26 mouse cellular contexts compared by ENCODE assay signal in genomic region chr5:124182642-124183041, GRCm38 (mm10).
DNase-seq lines count a peak whose midpoint lies in the region; ATAC-seq and TF ChIP-seq lines count a peak whose summit lies in the region.
"Had no signal": no experiment of that assay in that cellular context is flagged by ENCODE, and none has a peak within 500 bp of the region (broad histone marks: within the 10 kb centered on the region; RNA-seq: fewer than 3 reads in every experiment).

No protein-coding gene starts in this region.

- no peak overlapping the region for H3ac ChIP-seq in myocyte (ENCODE audit: control insufficient read depth, insufficient read length)

- 0 out of 2 replicates have a peak overlapping the region, but pooled peaks have one; percentile 1 for H3K4me2 ChIP-seq in forebrain, embryonic 15.5 days (replicated peaks)
- H3K4me2 ChIP-seq in forebrain, embryonic 12.5 days: no peak overlapping the region
- H3K4me2 ChIP-seq in myocyte (ENCODE audit: low read depth): no peak overlapping the region
- H3K4me2 ChIP-seq: heart, embryonic 15.5 days; lung, embryonic 14.5 days; neural tube, embryonic 12.5 days had no signal

- no peak overlapping the region for H3K27ac ChIP-seq in forebrain, embryonic 15.5 days (replicated peaks)
- no peak overlapping the region for H3K27ac ChIP-seq in forebrain, embryonic 12.5 days
- peak overlapping the region; percentile 97 for H3K27ac ChIP-seq in layer of hippocampus, adult 2 months
- H3K27ac ChIP-seq in thymus, adult 2 months (ENCODE audit: control insufficient read depth, insufficient read depth, low read length): peak overlapping the region; percentile 32
- H3K27ac ChIP-seq: heart, embryonic 15.5 days; neural tube, embryonic 12.5 days had no signal

- WGBS in forebrain, embryonic 15.5 days: 79% methylated on average over 7 of the region's 7 CpGs
- 79% methylated on average over 7 of the region's 7 CpGs for WGBS in forebrain, embryonic 12.5 days
- WGBS in thymus, adult 2 months: 91% methylated on average over 7 of the region's 7 CpGs

- ATAC-seq in forebrain, embryonic 15.5 days (replicated peaks): no peak
- ATAC-seq in forebrain, embryonic 12.5 days (ENCODE audit: low FRiP score): no peak
- ATAC-seq: hindbrain, embryonic 16.5 days; intestine, embryonic 16.5 days; Patski had no signal

- DNase-seq in layer of hippocampus, adult 2 months (ENCODE audit: low spot score in 2 of 2): no peak
- no peak for DNase-seq in layer of hippocampus, adult 18-20 months (ENCODE audit: low spot score in 2 of 2)
- DNase-seq in thymus, adult 2 months: no peak
- no peak for DNase-seq in thymus, postnatal 25 days
- DNase-seq in cerebellum, adult 8-10 months: no peak
- DNase-seq: adrenal gland, adult 2 months; cerebellum, adult 18-20 months; cerebellum, postnatal 25 days; gastrocnemius, postnatal 14 days; heart, adult 18-20 months; heart, postnatal 36 days; kidney, adult 9 months; kidney, postnatal 14 days; lung, embryonic 14.5 days; midbrain, embryonic 14.5 days; retina, postnatal 1 day; right cerebral cortex, postnatal 25 days; spleen, adult 18-20 months had no signal

- TF ChIP-seq POLR2A in thymus, adult 2 months (IDR thresholded peaks at IDR 0.05; ENCODE audit: control insufficient read depth, extremely low read depth, insufficient read depth, low read length, poor library complexity): no peak
- TF ChIP-seq POLR2A in myocyte (IDR thresholded peaks at IDR 0.05; ENCODE audit: insufficient read length, low read depth): no peak

- peaks cover 60% of the 10 kb centered on the region for H3K4me1 ChIP-seq in forebrain, embryonic 15.5 days
- peaks cover 60% of the 10 kb centered on the region for H3K4me1 ChIP-seq in forebrain, embryonic 12.5 days
- H3K4me1 ChIP-seq in thymus, adult 2 months (replicated peaks; ENCODE audit: control insufficient read depth, insufficient read depth, low read length): peaks cover 66% of the 10 kb centered on the region

- H3K4me3 ChIP-seq in forebrain, embryonic 15.5 days: no peak overlapping the region
- no peak overlapping the region for H3K4me3 ChIP-seq in forebrain, embryonic 12.5 days (replicated peaks)
- peak overlapping the region; percentile 80 for H3K4me3 ChIP-seq in layer of hippocampus, adult 2 months
- H3K4me3 ChIP-seq in thymus, adult 2 months (ENCODE audit: control insufficient read depth, insufficient read depth, low read length): no peak overlapping the region
- no peak overlapping the region for H3K4me3 ChIP-seq in myocyte
- H3K4me3 ChIP-seq: heart, embryonic 15.5 days; neural tube, embryonic 12.5 days had no signal

- H3K27me3 ChIP-seq in forebrain, embryonic 15.5 days: no peaks in the 10 kb centered on the region
- H3K27me3 ChIP-seq in forebrain, embryonic 12.5 days: 0 out of 2 replicates have a peak, but pooled peaks cover 12% of the 10 kb centered on the region
- H3K27me3 ChIP-seq in thymus, adult 2 months (ENCODE audit: control insufficient read depth, insufficient read depth, low read length): no peaks in the 10 kb centered on the region
- H3K27me3 ChIP-seq in myocyte (ENCODE audit: control insufficient read depth, insufficient read depth, insufficient read length): no peaks in the 10 kb centered on the region
- H3K27me3 ChIP-seq: heart, embryonic 15.5 days; neural tube, embryonic 12.5 days; Patski had no signal

- no peaks in the 10 kb centered on the region for H3K79me2 ChIP-seq in myocyte (ENCODE audit: control insufficient read depth, insufficient read depth)

- TF ChIP-seq CTCF in layer of hippocampus, adult 2 months (conservative IDR thresholded peaks at IDR 0.05): no peak
- no peak for TF ChIP-seq CTCF in thymus, adult 2 months (IDR thresholded peaks at IDR 0.05; ENCODE audit: borderline replicate concordance, control insufficient read depth, extremely low read depth, insufficient read depth, low read length, poor library complexity)

- no peaks in the 10 kb centered on the region for H3K9me3 ChIP-seq in forebrain, embryonic 15.5 days
- no peaks in the 10 kb centered on the region for H3K9me3 ChIP-seq in forebrain, embryonic 12.5 days
- H3K9me3 ChIP-seq: heart, embryonic 15.5 days; neural tube, embryonic 12.5 days had no signal

- no peaks in the 10 kb centered on the region for H3K36me3 ChIP-seq in forebrain, embryonic 15.5 days
- no peaks in the 10 kb centered on the region for H3K36me3 ChIP-seq in forebrain, embryonic 12.5 days (replicated peaks)
- H3K36me3 ChIP-seq in thymus, adult 2 months (ENCODE audit: control insufficient read depth, insufficient read depth, low read length): no peaks in the 10 kb centered on the region
- H3K36me3 ChIP-seq in myocyte (ENCODE audit: control insufficient read depth, insufficient read depth): no peaks in the 10 kb centered on the region
- H3K36me3 ChIP-seq: heart, embryonic 15.5 days; neural tube, embryonic 12.5 days had no signal

- H3K9ac ChIP-seq in forebrain, embryonic 15.5 days (replicated peaks): no peak overlapping the region
- H3K9ac ChIP-seq in forebrain, embryonic 12.5 days: no peak overlapping the region
- H3K9ac ChIP-seq: heart, embryonic 15.5 days; lung, embryonic 14.5 days; neural tube, embryonic 12.5 days had no signal

TF ChIP-seq in myocyte, 11 proteins besides CTCF, POLR2A, EP300 and RAD21:
- peak in 2 of 3 experiments; percentile 50 to 58 for TF ChIP-seq MYOD1 (IDR thresholded peaks at IDR 0.05; ENCODE audit: control insufficient read depth in 1 of 3, insufficient read length in 2 of 3, low read depth in 2 of 3)
- TF ChIP-seq TCF12 (IDR thresholded peaks at IDR 0.05; ENCODE audit: insufficient read depth, poor library complexity, severe bottlenecking): no peak

Comparison
In these comparisons a context has a peak if more than half of its experiments do, and no peak if none do; other contexts are left out.
1. H3K27ac ChIP-seq: peak in layer of hippocampus, adult 2 months (single experiment) and thymus, adult 2 months (single experiment); none in forebrain, embryonic 15.5 days (single experiment) and forebrain, embryonic 12.5 days (single experiment).